Mouse (Mus musculus): ENCODE results near the gene Abraxas1.

Gene Abraxas1

DNA sequence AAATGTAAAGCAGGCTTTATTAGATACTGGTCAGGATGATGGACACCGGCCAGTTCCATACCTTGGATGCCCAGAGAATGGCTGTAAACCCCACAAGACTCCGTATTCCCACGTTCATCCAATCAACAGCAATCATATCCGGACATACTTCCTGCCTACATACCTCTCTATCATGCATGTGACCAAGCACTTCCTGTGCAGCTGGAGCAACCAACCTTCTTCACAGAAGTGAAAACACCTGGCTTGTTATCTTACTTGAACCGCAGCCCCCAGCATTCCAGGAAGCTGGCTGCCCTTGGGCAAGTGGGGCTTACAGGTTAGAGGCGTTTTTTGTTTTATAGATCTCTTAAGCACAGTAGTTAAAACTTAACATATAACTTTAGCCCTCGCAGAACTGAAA is 2.1 kb upstream of the Abraxas1 start:
- DNase-seq (ENCODE audit: low read depth, low spot score): no peak

DNA sequence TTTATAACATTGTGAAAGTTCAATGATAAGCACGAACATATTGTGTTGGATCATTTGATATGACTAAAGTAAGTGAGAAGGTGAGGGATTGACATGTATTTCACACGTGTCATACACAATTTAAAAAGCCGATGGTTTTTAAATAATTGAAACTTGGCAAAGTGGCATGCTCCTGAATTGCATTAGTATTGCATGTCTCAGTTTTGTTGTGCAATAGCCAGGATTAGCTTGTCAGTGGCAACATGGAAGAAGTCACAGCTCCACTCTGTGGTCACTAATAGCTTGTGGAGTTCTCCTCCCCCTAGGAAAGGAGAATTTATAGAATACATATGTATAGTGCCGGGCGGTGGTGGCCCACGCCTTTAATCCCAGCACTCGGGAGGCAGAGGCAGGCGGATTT is 610 bp upstream of the Abraxas1 start:
- no peak for DNase-seq (ENCODE audit: low read depth, low spot score)

DNA sequence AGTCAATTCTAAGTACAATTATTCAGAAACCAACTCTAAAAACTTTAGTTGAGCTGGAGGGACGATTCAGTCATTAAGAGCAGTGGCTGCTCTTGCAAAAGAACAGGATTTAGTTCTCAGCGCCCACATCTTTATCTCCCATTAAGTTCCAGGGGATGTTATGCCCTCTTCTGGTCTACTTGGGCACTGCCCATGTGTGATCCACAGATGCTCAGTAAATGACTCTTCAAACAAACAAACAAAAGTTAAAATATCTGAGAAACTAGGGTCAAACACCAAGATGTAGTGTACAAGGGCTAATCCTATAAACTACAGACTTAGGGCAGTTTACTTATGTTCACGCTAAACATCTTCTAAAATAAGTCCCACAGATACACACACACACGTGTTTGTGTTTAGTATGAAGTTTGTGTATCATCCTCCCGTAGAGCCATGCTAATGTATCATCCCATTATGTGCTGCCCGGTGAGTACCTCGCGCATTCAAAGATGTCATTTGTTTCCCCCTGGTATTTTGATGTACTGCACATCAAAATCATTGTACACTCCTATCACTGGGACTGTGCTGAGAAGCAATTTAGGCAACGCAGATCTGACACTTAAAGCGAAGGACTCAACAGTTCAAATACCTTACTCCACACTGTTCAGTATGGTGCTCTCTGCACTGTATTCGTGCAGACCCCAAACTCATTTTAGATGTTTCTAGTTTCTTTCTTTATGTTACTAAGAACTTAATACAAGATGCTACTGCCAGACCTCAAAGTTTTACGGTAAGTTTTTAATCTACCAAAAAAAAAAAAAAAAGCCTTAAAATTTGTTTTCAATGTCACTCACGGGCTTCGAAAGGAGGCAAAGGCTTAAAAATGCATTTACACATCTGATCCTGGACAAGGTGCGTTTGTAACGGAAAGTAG is 941 bp downstream of the Abraxas1 start:
- DNase-seq (ENCODE audit: low read depth, low spot score): no peak

DNA sequence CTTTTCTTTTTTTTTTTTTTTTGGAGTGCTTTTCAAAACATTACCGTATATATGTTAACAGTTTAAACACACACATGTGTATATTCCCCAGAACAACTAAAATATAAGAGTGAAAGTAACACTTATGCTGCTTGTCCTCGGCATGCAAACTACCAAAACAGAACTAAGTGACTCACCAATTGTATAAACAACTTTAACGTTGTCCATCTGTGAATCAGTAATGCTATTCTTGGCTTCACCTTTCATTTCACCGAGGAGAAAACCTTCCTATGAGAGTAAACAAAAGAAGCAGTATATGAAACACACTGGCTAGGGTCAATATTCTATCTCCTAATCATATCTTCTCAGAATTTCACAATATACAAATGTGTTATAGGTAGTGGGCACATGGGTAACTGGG is 2.4 kb downstream of the Abraxas1 start:
- DNase-seq (ENCODE audit: low read depth, low spot score): no peak

DNA sequence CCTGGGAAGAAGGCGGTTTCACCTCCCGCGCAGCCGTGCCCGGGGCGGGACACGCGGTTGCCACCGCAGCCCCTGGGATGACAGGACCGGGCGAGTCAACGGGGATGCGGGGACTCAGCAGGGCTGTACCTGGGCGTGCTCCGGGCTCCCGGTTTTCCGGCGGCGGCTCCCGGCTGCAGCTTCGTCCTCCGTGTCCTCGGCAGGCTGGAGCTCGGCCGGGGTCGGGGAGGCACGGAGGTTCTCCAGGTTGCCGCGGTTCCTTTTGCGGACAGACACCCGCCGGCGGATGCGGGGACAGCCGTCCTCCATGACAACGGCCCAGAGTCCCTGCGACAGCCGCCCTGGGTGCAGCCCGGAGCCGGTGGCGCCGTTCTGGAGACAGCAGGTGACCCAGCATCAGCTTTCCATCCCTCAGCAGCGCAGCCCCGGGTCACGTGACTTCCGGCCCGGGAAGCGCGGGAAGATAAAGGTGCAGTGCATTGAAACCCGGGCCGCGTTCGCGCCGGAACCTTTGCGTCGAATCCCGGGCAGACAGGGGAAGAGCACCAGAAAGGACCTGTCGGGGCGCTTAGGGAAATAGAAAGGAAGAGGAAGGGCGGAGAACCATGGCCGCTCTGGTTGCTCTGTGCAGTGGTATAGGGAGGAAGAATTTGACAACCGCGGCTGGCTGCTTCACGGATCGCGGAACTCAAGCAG is 22.5 kb downstream of the Abraxas1 start, which contains the start of the genes Helq and Mrps18c:
TSS of gene Helq (minus strand) at position 434 of the 696 bp plus-strand sequence.
TSS of gene Mrps18c (plus strand) at position 463 of the 696 bp plus-strand sequence.
- DNase-seq (ENCODE audit: low read depth, low spot score): peak; percentile 91

DNA sequence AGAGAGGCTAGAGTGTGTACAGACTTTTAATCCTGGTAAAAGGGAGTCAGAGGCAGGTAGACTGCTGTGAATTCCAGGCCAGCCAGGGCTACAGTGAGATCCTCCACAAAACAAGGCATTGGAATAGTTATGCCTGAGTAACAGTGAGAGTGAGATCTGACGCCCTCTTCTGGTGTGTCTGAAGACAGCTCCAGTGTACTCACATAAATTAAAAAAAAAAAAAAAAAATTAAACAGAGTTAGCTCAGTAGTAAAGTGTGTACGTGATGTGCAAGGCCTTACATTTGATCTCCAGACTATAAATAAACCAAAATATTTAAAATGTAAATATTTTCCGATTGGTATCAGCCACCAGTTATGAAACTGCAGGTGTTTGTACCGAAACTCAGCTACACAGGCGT is 26.7 kb downstream of the Abraxas1 start:
- no peak for DNase-seq (ENCODE audit: low read depth, low spot score)

DNA sequence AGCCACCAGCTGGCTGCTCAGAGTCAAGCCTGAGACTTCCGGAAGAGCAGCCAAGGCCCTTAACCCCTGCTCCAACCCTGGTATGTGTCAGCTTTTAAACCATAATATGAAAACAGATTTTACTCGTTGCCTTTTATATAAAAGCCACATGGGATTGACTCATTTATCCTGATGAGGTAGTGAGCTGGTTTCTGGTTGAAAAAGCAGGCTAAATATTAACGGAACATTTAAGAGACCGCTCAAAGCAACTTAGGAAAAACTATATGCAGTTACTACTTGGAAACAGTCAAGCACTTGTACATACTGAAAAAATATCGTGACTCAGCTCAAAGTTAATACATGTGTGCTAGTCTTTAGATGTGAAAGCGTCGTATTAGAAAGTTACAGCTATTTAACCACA is 28.5 kb downstream of the Abraxas1 start:
- DNase-seq (ENCODE audit: low read depth, low spot score): no peak

DNA sequence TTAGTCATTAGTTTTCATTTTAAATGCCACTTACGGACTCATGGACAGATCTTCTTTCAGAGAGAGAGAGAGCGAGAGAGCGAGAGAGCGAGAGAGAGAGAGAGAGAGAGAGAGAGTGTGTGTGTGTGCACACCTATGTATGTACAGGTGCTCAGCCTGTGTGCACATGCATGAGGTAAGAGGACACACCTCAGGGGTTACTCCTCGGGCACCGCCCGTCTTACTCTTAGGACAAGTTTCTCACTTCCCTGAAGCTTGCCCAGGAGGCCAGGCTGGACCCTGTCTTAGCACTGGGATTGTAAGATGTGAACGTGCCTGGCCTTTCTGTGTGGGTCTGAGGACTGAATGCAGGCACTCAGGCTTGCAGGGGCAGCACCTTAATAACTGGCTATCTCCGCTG is 33.2 kb downstream of the Abraxas1 start:
- DNase-seq (ENCODE audit: low read depth, low spot score): no peak

DNA sequence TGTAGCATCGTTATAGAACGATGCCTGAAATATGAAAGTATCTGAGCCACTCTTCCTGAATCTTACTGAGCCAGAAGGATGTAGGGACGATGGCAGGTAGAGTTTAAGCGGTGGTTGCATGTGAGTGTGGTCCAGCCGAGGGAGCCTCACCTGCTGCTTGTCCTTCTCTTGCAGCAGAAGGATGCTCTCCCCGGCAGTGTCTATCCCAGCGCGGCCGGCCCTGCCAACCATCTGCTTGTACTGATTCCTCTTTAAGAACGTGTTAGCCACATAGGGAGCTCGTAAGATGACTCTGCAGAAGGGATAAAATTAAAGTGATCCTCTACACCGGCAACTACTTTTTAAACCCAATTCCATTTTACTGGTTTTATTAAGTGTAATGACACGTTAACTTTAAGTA is 41.8 kb downstream of the Abraxas1 start:
- DNase-seq (ENCODE audit: low read depth, low spot score): no peak

DNA sequence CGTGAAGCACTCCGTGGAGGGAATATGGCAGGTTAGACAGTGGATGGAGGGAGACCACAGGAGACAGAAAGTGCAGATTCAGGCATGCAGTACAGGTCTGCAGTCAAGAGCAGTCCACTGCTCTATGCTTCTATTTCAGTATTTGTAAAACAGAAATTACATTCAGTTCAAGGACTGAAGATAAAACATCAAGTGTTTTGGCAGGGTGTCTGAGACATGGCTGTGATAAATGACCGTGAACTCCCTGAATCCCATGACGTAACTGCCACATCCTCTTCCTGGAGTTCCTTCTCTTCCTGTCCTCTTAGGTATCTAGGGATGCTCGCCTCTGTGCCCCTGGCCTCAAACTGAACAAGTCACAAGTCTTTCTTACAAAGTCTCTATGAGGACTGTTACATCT is 43.9 kb downstream of the Abraxas1 start:
- DNase-seq (ENCODE audit: low read depth, low spot score): no peak

DNA sequence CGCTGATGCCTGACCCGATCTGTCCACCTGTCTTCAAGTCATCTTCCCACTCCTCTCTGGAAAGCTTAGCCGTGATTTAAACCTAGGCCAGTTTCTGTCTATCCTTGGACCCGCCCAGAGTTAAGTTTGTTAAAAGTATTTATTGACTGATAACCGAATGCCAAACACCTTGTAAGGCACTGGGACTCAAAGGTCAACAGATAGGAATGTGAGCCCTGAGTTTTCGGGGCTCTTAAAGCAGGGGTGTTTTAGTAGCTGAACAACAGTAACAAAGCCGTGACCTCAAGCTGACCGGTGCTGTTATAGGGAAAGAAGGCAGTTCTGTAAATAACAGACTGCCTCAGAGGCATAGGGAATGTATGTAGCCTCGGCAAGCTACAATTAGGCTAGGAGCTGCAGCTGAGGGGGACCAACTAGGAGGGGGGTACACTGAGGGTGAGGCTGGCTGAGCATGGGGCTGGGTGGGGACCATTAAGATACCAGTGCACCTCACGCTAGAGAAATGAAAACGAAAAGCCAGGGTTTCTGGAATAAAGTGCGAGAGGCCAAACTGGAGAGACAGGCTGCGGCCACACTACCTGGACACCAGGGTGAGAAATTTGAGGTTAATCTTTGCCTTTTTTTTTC is 44.9 kb downstream of the Abraxas1 start:
- no peak for DNase-seq (ENCODE audit: low read depth, low spot score)

DNA sequence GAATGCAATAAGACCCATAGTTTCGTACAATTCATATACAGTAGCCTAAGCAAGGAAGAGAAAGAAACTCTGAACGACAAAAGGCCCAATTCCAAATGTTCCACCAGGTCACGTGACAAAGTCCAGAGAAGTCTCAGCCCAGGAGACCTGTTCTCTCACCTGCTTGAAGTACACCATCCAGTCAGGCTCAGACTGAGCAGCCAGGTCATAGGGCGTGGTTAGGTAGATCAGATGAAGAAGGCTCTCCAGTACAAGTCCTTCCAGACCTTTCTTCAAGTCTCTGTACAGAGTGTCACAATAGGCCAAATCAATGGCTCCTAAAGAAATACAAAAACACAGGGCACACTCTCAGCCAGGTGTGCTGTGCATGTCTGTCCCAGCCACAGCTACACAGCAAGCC is 49.2 kb downstream of the Abraxas1 start:
- no peak for DNase-seq (ENCODE audit: low read depth, low spot score)

DNA sequence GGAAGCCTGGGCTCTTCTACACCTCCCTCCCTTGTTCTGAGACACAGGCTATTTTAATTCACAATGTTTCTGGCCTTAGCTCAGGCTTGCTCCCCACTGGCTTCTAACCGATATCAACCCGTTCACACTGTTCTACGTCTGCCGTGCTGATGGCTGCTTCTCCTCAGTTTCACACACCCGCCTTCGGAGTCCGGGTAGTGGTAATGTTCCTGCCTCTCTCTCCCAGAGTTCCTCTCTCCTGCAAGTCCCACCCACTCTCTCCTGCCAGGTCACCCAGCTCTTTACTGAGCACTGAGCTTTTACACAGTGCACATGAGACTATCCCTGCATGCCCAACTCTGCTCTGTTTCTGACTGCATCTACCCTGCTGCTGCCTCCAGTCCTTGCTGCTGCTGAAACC is 54.7 kb downstream of the Abraxas1 start:
- no peak for DNase-seq (ENCODE audit: low read depth, low spot score)

DNA sequence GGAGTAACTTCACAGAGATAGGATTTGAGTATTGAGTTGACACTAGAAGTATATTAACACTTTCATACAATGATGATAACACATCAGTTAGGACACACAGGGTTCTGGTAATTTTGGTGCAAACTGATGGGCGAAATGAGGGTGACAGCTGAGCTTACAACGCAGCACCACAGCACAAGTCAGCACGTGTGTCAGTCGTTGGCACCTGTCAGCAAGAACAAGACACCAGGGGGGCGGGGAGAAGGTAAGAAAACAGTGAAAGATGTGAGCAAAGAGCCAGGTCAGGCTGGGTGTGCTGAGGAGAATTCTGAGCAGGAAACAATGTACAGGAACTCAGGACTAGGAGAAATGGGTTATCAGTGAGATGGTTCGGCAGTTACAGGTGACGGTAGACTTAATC is 59.0 kb downstream of the Abraxas1 start:
- DNase-seq (ENCODE audit: low read depth, low spot score): no peak

DNA sequence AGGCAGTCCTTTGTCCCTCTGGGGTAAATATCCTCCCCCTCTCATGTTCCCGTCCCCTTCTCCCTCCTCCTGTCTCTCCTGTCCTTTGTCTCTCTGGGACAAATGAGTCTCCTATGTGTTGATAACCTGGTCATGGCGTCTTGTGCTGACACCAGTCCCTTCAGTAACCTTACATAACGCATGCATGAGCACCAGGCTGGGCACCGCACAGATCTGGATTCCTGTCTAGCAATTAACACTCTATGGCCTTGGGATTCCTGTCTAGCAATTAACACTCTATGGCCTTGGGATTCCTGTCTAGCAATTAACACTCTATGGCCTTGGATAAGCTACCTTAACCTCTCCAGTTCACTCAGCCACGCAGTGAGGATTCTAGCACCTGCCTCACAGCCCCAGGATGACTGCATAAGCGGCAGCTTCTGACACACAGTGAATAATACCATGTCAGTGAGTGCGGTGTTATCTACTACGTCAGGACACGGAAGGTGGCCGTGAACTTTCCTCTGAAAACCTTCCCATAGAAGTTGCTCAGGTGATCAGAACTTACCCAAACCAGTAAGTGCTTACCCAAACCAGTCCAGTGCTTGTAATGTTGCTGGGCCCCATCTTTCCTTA is 60.6 kb downstream of the Abraxas1 start:
- DNase-seq (ENCODE audit: low read depth, low spot score): no peak

DNA sequence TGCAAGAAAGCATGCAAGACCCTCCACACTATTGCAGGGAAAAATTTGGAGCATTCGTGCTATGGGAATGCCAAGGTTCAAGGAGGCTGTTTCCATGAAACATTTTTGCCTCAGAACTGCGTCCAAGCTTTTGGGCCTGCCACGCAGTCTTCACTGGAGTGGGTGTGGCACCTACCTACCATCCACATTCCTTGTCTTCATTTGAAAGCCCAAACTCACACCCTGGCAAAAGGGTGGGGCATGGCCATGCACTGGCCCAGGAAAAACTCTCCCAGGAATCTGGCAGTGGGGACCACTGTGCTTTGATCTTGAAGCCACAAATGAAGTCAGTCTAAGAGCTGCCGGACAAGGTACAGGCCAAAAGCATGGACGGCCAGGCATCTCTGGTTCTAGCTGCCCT is 62.6 kb downstream of the Abraxas1 start:
- DNase-seq (ENCODE audit: low read depth, low spot score): no peak
